Mouse (Mus musculus) bone marrow, adult 2 months (tissue): ENCODE measurements at regions not wholly inside any gene's neighbourhood (a gene's known extent, or its start where the extent isn't known, plus 50 kb on each side); places are given as distances from the start of the nearest gene placed in this dataset.

Experiments used
- CTCF ChIP-seq: fragments of 200-500 bp; IDR thresholded peaks from 2 replicates; pipeline ENCODE4 v1.5.1; 2011; ENCODE audit warnings: low read length, control low read depth; ENCODE audit not compliant: control insufficient read depth, insufficient read depth
- POLR2A ChIP-seq: fragments of 200-500 bp; IDR thresholded peaks from 2 replicates; pipeline ENCODE4 v1.6.1; 2011; ENCODE audit warnings: low read depth, mild to moderate bottlenecking, control low read depth, low read length, borderline replicate concordance; ENCODE audit not compliant: control insufficient read depth

- no peak for TF ChIP-seq CTCF
- no peak for TF ChIP-seq POLR2A
Observed at GRCm38 (mm10) chr16:78473456-78473855, 96.5 kb upstream of the Btg3 start.
